Mouse (Mus musculus) embryonic stem cell, embryonic (primary cell): ENCODE data around the gene Krt81.

Experiments
- CTCF ChIA-PET, 4 experiments: fragments of 300-600 bp in 2 of 4; fragments of 350-600 bp in 2 of 4; sonication (Branson Sonifier 250); formaldehyde crosslinking; loops; one replicate each; lab custom pipeline; 2022; ENCODE audit warnings: inconsistent platforms in 2 of 4; lab: Charles Lee
- POLR2A ChIA-PET, 4 experiments: fragments of 300-600 bp in 2 of 4; fragments of 350-600 bp in 2 of 4; sonication (Branson Sonifier 250); formaldehyde crosslinking; loops; one replicate each; lab custom pipeline; 2022; ENCODE audit warnings: antibody characterized with exemption in 4 of 4, inconsistent platforms in 1 of 4; lab: Charles Lee

Gene Krt81

DNA sequence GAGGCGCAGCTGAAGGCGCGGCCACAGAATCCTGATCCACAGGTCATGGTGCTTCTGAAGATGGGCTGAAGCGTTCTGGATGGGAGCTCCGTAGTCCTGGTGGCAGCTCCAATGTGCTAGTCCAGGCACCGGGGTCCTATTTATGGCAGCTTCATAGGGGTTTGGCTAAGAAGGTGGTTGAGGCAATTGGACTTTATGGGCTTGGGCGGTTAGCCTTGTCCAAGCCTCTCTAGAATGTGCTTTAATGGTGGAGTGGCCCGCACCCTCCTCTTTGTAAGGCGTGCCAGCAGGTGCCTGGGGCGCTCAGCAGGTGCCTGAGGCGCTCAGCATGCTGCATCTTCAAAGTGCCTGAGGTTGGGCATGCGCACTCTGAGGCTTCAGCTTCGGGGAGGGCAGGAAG, at the start of gene Krt81:
Gene Krt81, minus strand, starts transcription at position 101 of the 400 bp plus-strand sequence.
- ChIA-PET CTCF (interaction anchor here in 2 of 4 experiments (1.3 to 1.7 kb wide), 4 partner anchors 11 to 136 kb away, joined by 3 to 7 read pairs (median 4); no protein-coding TSS in a partner anchor), POLR2A (interaction anchor here in 2 of 4 experiments (0.5 to 1.7 kb wide), 3 partner anchors 10 to 1259 kb away, joined by 3 to 8 read pairs (median 5); partner anchors contain the start of gene Calcoco1 (in 1 of the 2))

DNA sequence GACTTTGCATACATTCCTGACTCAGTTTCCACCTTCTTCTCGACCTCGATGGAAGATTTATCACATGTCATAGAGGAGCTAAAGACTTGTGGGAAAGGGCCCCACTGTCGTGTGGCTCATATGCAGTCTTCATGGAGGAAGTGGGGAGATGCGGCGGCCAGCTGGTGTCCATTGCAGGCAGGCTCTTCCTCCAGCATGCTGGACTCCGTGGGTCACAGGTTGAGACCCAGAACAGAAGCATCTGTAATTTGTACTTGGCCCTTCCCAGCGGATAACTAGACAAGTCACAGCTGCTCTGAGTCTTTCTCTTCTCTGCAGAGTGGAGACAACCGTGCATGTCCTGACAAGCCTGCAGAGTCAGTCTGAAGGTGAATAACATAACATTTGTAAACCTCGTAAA, 44.7 kb upstream of the Krt81 start:
- ChIA-PET POLR2A (interaction anchor here in 1 of 4 experiments (0.6 kb wide), 1 partner anchor 157 kb away, joined by 4 read pairs; no protein-coding TSS in a partner anchor), CTCF (interaction anchor here in 1 of 4 experiments (1.0 kb wide), 1 partner anchor 11 kb away, joined by 3 read pairs; no protein-coding TSS in a partner anchor)

DNA sequence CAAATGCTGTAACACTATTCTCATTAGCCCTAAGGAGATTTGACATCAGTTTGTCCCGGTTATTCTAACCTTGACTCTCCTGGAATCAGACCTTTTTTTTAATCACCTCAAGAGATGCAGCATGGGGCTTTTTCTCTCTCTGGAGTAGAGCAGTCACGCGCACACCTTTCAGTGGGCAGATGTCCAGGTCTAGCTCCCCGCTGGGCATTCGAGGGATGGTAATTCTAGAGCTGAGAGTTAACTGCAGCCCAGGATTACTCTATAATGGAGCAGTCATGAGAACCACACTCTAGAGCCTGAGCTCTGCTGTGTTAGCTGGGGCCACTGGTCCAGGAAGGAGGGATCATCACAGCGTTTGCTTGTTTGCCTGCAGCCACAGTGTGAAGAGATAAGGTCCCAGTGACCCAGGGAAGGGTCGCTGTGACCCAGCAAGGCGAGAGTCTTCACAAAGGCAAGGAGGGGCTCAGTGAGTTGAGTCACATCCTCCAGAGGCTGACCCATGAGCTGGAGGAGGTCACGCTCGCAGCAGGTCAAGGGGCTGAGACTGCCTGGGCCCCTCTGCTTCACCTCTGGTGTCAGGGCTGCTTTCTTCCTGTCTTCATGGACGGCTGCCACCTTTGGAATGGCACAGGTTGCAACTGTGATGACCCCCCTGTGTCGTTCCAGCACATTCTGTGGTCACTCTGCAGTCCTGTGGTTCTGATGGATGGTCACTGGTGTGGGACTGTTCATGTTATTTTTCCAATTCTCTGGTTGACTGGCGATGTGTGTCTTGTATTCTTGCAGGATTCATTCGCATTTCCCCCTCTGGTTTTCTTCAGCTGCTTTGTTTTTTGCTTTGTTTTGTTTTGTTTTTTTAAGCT, 43.6 kb upstream of the Krt81 start:
- POLR2A ChIA-PET = interaction anchor here in 1 of 4 experiments (1.0 kb wide), 1 partner anchor 180 kb away, joined by 3 read pairs; no protein-coding TSS in a partner anchor
- CTCF ChIA-PET = interaction anchor here in 3 of 4 experiments (0.5 to 1.7 kb wide), 5 partner anchors 10 to 60 kb away, joined by 3 to 6 read pairs (median 3); no protein-coding TSS in a partner anchor

DNA sequence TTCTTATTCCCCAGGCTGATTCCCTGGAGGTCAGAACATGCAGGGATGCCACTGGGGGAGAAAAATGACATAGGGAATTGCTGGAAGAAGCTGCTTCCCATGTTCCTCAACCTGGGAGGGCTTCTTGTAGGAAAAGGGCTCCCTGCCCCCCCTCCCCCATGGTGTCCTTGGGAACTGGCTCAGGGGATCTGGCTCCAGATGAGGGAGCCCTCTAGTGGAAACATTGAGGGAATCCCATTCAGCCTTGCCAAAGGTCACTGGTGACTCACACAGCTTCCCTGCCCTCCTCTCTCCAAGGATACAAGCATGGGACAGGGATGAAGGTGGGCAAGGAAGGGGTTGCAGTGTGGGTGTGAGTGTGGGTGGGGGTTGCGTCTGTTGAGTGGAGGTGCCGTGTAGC, 33.6 kb upstream of the Krt81 start:
- ChIA-PET CTCF (interaction anchor here (0.5 to 2.5 kb wide), 38 partner anchors 9 to 1357 kb away, joined by 3 to 18 read pairs (median 4); partner anchors contain the start of genes Krt81 (in 1 of the 4) and Krt86 (in 1 of the 4)), POLR2A (interaction anchor here in 2 of 4 experiments (0.7 to 0.9 kb wide), 2 partner anchors 9 to 259 kb away, joined by 3 to 4 read pairs; no protein-coding TSS in a partner anchor)

DNA sequence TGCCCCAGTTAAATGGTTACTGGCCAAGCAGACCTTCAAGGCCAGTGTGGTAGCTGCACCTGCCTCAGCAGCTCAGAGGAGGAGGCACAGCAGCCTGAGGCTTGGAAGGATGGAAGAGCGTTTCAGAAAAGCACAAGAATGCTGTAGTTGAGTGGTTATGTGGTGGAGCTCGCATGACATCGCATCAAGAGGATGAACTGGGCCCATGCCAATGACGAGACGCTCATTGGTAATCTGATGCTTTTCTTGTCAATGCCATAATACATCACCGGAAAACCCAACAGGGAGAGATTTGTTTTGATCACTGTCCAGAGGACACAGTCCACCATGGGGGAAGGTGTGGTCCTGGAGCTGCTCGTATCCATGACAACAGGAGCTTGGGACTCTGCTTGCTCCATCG, 31.7 kb upstream of the Krt81 start:
- ChIA-PET CTCF (interaction anchor here in 3 of 4 experiments (0.5 to 2.5 kb wide), 7 partner anchors 47 to 489 kb away, joined by 3 to 18 read pairs (median 3); no protein-coding TSS in a partner anchor), POLR2A (interaction anchor here in 1 of 4 experiments (0.6 kb wide), 1 partner anchor 1511 kb away, joined by 4 read pairs; no protein-coding TSS in a partner anchor)

DNA sequence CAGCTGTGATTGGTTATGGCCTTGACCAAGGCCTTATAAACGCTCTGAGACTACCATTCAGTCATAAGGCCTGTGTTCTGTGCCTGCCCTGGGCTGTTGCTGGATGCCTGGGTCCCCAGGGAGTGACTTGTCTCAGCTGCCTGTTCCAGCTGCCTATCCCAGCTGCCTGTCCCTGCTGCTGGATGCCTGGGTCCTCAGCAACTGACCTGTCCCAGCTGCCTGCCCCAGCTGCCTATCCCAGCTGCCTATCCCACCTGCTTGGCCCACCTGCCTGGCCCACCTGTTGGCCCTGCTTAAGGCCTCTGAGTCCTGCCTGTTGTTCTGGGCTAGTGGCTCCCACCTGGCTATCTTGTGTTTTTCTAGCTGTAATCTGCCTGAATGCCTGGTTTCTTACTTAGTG, 30.7 kb upstream of the Krt81 start:
- ChIA-PET CTCF (interaction anchor here in 2 of 4 experiments (0.8 to 1.7 kb wide), 3 partner anchors 107 to 490 kb away, joined by 3 to 5 read pairs (median 4); no protein-coding TSS in a partner anchor), POLR2A (interaction anchor here in 1 of 4 experiments (0.5 kb wide), 1 partner anchor 218 kb away, joined by 4 read pairs; no protein-coding TSS in a partner anchor)

DNA sequence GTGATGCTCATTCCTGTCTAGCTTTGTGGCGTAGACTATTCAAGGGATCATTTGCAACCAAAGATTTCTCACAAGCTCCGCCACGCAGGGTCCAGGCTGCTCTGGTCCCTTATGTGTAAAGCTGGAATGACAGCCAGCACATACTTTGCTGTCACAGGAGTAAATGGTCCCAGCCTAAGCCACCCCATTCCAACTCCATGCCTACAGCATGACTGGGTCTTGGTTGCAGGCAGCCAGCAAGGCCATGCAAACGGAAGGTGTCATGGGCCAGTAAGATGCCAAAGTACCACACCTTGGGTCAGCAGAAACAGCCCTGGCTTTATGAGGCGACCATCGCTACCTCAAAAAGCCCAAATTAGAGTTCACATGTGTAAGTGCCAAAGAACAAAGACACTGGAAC, 30.2 kb upstream of the Krt81 start:
- POLR2A ChIA-PET = interaction anchor here in 1 of 4 experiments (0.5 kb wide), 1 partner anchor 217 kb away, joined by 4 read pairs; no protein-coding TSS in a partner anchor
- CTCF ChIA-PET = interaction anchor here in 2 of 4 experiments (1.3 to 1.7 kb wide), 3 partner anchors 106 to 490 kb away, joined by 4 to 7 read pairs (median 5); no protein-coding TSS in a partner anchor

DNA sequence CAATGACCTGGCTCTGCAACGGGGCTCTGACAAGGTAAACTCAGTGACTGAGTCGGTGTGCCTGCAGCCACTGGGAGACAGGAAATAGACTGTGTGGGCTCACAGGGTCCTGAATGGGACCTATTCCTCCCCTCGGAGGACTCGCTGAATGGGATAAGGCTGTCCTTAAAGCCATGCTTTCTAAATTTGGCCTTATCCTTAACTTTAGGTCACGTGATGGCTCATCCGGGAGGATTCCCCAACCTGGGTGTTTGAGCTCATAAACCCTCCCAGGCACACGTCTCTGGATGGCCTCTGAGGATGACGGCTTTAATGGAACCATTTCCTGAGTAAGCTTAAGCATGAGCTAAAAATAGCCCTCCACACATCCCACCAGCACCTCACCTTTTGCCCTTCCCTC, 29.2 kb upstream of the Krt81 start:
- CTCF ChIA-PET = interaction anchor here (0.6 to 1.7 kb wide), 7 partner anchors 13 to 492 kb away, joined by 3 to 7 read pairs (median 3); no protein-coding TSS in a partner anchor
- POLR2A ChIA-PET = interaction anchor here in 1 of 4 experiments (1.1 kb wide), 1 partner anchor 14 kb away, joined by 3 read pairs; no protein-coding TSS in a partner anchor

DNA sequence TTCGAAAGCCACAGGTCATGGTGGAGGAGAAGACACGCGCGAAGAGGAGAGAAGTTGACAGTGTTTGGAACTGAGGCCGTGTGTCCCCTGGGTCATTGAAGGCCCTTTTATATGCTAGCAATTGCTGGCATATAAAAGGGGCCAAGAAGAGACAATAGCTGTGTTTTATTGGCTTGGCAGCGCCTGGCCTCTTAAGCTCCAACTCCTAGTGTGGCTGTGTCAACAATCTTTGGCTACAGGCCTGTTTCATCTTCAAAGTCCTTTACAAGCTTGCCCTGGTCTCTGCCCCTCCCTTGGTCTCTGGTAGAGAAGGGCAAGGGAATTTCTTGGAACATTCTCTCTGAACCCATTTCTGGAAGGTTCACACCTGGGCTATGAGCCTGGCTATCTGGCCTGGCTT, 27.9 kb upstream of the Krt81 start, which contains the start of gene Krt83:
Gene Krt83, minus strand, starts transcription at position 82 of the 400 bp plus-strand sequence.
- CTCF ChIA-PET = interaction anchor here in 2 of 4 experiments (0.7 to 1.5 kb wide), 3 partner anchors 47 to 492 kb away, joined by 3 to 6 read pairs (median 3); no protein-coding TSS in a partner anchor
- POLR2A ChIA-PET = no interaction called here

DNA sequence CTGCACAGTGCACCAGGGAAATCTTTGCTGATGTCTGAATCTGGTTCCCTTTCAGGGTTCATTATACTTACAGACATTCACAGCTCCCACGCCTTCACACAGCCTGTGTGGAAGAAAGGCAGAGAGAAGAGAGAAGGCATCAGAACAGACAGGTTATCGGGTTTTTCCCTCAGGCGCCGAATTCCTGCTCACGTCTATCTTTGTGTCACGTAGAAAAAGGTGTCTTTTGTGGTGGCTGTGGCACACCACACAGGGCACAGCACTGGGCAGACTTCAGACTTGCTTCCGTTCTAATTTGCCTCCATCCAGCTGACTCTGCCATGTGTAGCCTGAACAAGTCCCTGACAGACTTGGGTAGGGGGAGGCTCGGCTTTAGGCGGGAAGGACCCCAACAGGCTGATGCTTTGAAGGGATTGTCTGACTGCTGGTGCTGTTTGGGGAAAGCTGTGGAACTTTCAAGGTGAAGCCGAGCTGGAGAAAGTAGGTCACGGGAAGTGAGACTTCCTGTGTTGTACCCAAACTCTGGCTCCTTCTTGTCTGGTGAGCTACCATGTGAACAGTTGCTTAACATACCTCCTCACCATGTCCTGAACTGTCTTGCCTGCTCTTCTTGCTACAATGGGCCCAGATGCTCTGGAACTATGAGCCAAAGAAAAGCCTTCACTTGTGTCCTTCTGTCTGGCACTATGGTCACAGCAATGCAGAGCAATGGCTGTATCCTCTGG, 22.5 kb upstream of the Krt81 start:
- ChIA-PET POLR2A (interaction anchor here in 1 of 4 experiments (0.6 kb wide), 1 partner anchor 140 kb away, joined by 11 read pairs; no protein-coding TSS in a partner anchor), CTCF (interaction anchor here in 1 of 4 experiments (2.0 kb wide), 1 partner anchor 11 kb away, joined by 5 read pairs; no protein-coding TSS in a partner anchor)

DNA sequence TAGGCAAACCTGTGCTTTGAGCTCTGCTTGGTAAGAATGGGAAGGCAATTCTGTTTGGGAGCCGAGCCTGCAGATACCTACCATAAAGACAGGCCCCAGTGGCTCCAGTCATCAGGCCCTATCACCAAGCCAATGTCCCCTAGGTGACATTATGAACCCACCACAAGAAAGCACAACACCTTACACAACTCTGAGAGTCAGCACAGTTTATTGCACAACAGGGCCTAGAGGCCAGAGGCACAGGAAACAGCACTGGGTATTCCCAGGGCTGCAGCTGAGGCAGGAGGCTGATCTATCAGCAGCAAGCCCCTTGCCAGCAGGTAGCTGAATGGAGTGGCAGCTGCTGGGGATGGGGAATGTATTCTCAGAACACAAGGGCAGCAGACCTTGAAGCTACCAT, 21.4 kb upstream of the Krt81 start:
- CTCF ChIA-PET = interaction anchor here in 2 of 4 experiments (0.6 to 2.0 kb wide), 2 partner anchors 12 to 494 kb away, joined by 5 read pairs; no protein-coding TSS in a partner anchor
- POLR2A ChIA-PET = no interaction called here

DNA sequence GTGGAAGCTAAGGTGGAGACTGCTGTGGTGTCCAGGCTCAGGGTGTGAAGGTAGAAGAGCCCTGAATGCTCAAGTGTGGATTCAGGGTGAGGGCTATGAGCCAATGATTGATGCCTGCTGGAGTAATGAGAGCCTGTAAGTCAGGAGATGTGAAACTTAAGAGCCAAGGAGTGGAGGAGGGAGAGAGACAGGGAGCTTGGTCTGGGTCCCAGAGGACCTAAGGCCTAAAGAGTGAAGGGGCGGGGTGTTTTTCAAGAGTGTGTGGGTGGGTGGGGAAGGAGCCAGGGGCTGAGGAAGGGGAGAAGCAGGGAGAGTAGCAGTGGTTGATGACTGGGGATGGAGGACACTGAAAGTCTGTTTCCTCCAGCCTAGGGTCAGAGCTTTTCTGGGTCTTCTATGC, 20.1 kb upstream of the Krt81 start:
- POLR2A ChIA-PET = interaction anchor here in 1 of 4 experiments (0.6 kb wide), 1 partner anchor 231 kb away, joined by 4 read pairs; no protein-coding TSS in a partner anchor

DNA sequence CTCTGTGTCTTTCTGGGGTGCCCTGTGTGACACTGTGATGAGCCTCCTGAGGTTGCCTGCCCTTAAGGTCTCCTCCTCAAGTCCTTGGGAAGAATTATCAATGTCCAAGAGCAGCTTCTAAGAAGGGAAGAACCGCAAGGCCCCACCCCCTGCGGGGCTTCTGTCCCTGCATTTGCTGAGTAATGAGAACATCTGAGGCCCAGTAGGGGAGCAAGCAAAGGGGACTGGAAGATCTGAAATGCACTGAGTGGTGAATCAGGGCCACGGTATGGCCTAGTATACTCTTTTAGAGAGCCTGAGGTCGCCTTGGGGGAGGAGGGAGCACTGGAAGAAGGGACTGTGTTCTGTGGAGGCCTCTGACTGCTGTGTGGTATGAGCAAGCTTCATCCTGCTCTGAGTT, 18.5 kb upstream of the Krt81 start:
- POLR2A ChIA-PET = no interaction called here
- CTCF ChIA-PET = interaction anchor here in 1 of 4 experiments (0.5 kb wide), 1 partner anchor 61 kb away, joined by 3 read pairs; no protein-coding TSS in a partner anchor

More for the DNA sequence above, 20.1 kb upstream of the Krt81 start:
- CTCF ChIA-PET = no interaction called here

DNA sequence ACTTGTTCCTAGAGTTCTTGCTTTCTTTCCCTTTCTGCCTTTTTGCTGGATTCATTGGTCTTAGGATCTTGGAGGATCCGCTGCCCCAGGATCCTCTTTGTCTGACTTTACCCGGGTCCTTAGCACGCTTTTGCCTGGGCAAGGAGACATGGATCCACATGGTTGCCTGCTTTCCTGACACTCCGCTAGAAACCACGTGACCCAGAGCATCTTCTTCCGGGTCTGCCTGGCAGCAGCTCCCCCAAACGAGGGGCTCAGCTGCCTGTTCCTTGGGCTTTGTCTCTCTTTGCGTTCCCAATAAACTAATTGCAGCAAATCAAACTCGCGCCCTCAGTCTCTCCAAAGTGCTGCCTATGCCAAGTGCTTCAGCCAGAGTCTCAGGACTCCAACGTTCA, 16.1 kb upstream of the Krt81 start:
- ChIA-PET CTCF (interaction anchor here in 3 of 4 experiments (0.5 to 1.6 kb wide), 7 partner anchors 37 to 505 kb away, joined by 3 to 5 read pairs (median 4); no protein-coding TSS in a partner anchor), POLR2A (interaction anchor here in 2 of 4 experiments (0.6 to 0.8 kb wide), 2 partner anchors 107 to 1337 kb away, joined by 3 to 5 read pairs; no protein-coding TSS in a partner anchor)

DNA sequence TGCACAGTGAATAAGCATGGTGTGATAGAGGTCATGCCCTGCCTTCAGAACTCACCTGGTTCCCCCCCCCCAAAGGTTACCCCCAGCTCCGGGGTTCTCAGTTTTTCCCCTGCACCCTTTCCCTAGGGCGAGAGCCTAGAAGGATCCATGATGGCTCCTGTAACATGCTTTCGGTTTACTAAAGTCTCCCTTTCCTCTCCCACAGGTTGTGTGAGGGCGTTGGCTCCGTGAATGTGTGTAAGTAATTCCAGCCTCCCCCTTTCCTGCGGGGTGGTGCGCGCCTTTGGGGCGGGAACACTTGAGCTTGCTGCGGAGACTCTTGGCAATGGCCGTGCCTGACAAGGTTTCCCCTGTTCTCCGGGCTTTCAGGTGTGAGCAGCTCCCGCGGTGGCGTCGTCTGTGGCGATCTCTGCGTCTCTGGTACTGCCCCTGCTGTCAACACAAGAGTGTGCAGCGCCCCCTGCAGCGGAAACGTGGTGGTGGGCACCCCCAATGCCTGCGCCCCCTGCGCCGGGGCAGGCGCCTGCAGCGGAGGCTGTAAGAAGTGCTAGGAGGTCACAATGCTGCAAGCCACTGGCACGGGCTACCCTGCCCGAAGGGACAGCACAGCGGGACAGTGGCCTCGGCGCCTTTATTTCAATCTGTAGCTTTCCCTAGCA, 15.6 kb upstream of the Krt81 start:
- POLR2A ChIA-PET = interaction anchor here in 2 of 4 experiments (0.5 to 0.8 kb wide), 5 partner anchors 13 to 136 kb away, joined by 3 read pairs; no protein-coding TSS in a partner anchor
- CTCF ChIA-PET = interaction anchor here in 3 of 4 experiments (0.5 to 1.6 kb wide), 15 partner anchors 18 to 505 kb away, joined by 3 to 8 read pairs (median 4); no protein-coding TSS in a partner anchor

DNA sequence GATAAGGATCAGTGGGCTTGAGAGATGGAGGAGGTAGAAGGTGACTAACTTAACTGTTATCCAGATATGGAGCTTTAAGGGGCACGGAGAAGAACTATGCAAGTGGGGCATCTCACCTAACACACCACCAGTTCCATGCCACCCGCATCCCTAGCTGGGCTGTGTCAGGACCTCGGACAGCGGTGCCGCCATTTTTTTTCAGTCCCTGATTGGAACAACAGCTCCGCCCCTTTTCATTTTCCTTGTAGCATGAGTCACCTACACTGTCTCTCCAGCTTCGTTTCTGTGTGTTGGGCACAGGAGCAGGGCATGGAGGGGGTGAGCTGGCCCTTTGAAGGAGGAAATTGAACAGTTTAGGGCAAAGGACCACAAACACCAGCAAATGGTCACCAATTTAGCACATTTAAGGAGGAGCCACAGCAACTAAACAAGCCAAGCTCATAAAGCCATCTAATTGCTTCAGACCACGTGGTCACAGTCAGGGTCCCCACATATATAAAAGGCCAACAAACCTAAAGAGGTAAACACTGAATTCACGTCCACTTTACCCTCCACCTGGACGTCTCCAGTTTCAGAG, 9.5 kb upstream of the Krt81 start, which contains the start of gene Krt86:
Gene Krt86, plus strand, starts transcription at position 527 of the 577 bp plus-strand sequence.
- POLR2A ChIA-PET = interaction anchor here in 3 of 4 experiments (0.5 to 1.2 kb wide), 3 partner anchors 14 to 178 kb away, joined by 3 to 4 read pairs (median 4); no protein-coding TSS in a partner anchor
- CTCF ChIA-PET = interaction anchor here in 2 of 4 experiments (0.8 to 1.6 kb wide), 13 partner anchors 14 to 512 kb away, joined by 3 to 10 read pairs (median 4); no protein-coding TSS in a partner anchor
